Mouse (Mus musculus): ENCODE data around the gene Eif3l.

- TF ChIP-seq CTCF (IDR thresholded peaks at IDR 0.05; ENCODE audit: borderline replicate concordance, extremely low read depth, insufficient read depth, insufficient read length) (no peak), POLR2A (IDR thresholded peaks at IDR 0.05; ENCODE audit: borderline replicate concordance, extremely low read depth, insufficient read depth, insufficient read length, poor library complexity, severe bottlenecking) (no peak)
Observed at GRCm38 (mm10) chr15:79052366-79052765, 22.6 kb upstream of the Eif3l start.

Data from brain, embryonic 14.5 days (tissue).